Mouse (Mus musculus) intestine, embryonic 15.5 days (tissue): Measurements from ENCODE around the gene Il5. TPM values are rescaled to one million over a fixed set of nuclear protein-coding genes. Genes with fewer than 3 reads are reported as not detected.

Source experiments
- polyA plus RNA-seq: library from polyadenylated mRNA; unstranded; fragments of >200 nt; fragmentation: Nextera tagmentation; extraction: Ambion mirVana; gene quantifications from 2 replicates; pipeline ENCODE4 v1.2.1, GENCODE M21; 2015

Il5 gene
- polyA plus RNA-seq, 1 experiment from 2014 or later = not detected

Other genes with a start within 250 kb of the Il5 start
- gene Gm9945, start 240.6 kb upstream of the Il5 start, polyA plus RNA-seq = not detected in 2 replicates
- 0.56 and 0.57 TPM in 2 replicates for gene Sowaha, start 240.5 kb upstream of the Il5 start, polyA plus RNA-seq
- 19.7 and 21.7 TPM in 2 replicates for gene Sept8, start 201.5 kb upstream of the Il5 start, polyA plus RNA-seq
- 48.2 TPM in 2 replicates for gene Kif3a, start 153.4 kb upstream of the Il5 start, polyA plus RNA-seq
- gene Il4, start 102.1 kb upstream of the Il5 start, polyA plus RNA-seq = 0.56 and 0.59 TPM in 2 replicates
- gene Il13, start 86.1 kb upstream of the Il5 start, polyA plus RNA-seq = not detected in 2 replicates
- gene Rad50, start 13.5 kb upstream of the Il5 start, polyA plus RNA-seq = 30.9 and 35.4 TPM in 2 replicates
- 43.5 and 45.9 TPM in 2 replicates for gene Irf1, start 49.2 kb downstream of the Il5 start, polyA plus RNA-seq
- gene Gm17334, start 52.4 kb downstream of the Il5 start, polyA plus RNA-seq = 0.26 and 0.32 TPM in 2 replicates
- gene Gm12216, start 138.5 kb downstream of the Il5 start, polyA plus RNA-seq = 1.2 and 1.7 TPM in 2 replicates
- gene Slc22a5, start 170.9 kb downstream of the Il5 start, polyA plus RNA-seq = 10.5 and 10.9 TPM in 2 replicates